Mouse (Mus musculus) retina, adult 2 months (tissue): ENCODE results near the gene Larp4.

Source experiments
- DNase-seq: peaks from one replicate; pipeline ENCODE4 v3.0.0-alpha.2; 2012; ENCODE audit warnings: low read depth, low spot score

Larp4 gene

DNA sequence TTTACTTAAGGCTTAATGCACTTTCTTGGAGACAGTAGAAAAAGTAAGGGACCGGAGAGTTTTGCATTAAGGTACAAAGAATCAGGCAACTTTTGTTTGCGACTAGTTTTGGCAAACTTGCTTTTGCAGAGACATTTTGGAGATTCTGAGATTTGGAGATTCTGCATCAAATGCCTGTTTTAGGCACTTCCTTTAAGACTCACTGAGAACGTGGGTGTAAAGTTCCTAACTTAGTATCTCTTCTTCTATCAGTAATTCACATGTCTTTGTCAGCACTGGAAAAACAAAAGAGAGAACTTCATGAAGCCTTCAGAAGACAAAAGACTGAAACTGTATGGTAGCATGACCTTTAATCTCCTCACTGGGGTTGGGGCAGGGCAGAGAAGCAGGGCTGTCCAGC is 87.8 kb downstream of the Larp4 start:
- DNase-seq = no peak

DNA sequence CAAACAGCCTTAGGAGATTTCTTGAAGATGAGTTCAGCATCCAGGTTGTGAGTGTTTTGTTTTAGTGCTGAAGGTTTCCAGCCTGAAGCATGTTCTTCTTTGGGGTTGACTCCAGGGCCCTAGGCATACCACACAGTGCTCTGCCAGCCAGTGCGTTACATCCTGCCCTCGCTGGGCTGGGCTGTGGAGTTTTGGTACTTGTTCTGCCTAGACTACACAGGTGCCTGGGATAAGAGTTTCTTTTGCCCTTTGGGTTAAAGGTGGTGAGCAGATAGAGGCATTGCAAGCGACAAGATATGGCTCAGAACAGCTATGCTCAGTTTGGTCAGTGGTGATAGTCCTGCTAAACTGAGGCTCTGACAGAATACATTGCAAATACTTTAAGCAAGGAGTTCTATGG is 88.3 kb downstream of the Larp4 start:
- DNase-seq = no peak

- DNase-seq = no peak
These were observed 89.0 kb downstream of the Larp4 start for GRCm38 (mm10) chr15:100058912-100059311.

DNA sequence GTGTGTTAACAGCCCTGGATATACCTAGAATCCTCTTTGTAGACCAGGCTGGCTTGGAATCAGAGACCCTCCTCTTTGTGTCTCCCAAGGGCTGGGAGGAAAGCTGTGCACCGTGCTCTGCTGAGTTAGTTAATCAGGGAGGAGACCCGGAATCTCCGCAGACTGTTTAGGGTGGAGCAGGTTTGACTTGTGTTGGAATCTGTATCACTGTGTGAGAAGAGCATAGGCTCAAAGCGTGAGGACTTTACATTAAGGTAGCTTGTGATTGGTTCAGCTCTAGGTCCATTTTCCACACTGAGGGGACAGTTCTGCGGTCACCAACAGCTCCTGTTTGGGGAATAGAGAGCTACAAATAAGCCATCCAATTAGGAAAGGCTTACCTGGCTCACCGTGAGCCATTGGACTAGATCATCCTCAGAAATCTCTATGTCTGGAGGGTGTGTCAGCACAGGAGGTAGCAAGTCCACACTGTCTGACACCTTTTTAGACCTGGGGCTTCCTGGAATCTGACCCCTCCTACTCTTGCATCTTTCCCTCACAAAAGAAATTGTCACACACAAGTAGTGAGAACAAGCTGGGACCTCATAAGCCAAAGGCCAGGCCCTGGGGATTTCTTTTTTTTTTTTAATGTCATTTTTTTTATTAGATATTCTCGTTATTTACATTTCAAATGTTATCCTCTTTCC is 89.9 kb downstream of the Larp4 start:
- DNase-seq = no peak

- DNase-seq = no peak
These were observed 90.8 kb downstream of the Larp4 start for GRCm38 (mm10) chr15:100060513-100061140.

DNA sequence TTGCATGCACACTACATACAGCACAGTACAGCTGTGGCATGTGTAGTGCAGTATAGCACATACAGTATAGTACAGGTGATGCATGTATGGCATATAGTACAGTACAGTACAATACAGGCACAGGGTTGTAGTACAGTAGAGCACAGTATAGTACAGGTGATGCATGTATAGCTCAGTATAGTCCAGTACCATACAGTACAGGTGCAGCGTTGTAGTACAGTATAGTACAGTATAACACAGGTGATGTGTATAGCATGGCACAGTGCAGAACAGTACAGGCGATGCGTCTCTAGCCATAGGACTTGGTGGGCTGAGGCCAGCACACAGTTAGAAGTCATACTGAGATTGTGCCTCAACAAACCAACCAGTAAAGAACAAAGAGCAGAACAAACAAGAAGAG is 91.5 kb downstream of the Larp4 start:
- DNase-seq = no peak

DNA sequence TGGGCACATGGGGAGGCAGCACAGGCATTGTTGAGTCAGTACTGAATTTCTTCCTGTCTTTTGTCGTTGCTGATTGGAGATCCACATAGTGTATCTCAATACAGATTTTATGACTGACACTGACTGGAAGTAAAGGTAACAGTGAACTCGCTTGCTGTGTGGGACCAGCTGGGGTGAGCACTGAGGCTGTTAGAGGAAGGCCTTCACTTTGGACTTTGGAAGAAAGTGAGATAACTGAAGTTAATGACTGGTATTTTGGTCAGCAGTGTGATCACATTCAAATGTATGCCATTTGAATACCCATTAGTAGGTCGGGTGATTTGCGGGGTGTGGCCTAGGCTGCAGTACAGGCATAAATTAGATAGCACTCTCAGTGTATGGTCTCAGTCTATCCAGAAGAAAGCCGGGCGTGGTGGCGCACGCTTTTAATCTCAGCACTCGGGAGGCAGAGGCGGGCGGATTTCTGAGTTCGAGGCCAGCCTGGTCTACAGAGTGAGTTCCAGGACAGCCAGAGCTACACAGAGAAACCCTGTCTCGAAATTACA is 93.4 kb downstream of the Larp4 start:
- DNase-seq = no peak
